Mouse (Mus musculus): Measurements from ENCODE around the gene Csf2ra. TPM values are rescaled to one million over a fixed set of nuclear protein-coding genes. Genes with fewer than 3 reads are reported as not detected.
"Not testable (repeated sequence)": the region's sequence is repeated elsewhere in the genome, so short reads cannot be mapped to it uniquely, and the experiment has no call there.

Gene Csf2ra
- polyA plus RNA-seq, 1 experiment: 18.3 TPM

DNA sequence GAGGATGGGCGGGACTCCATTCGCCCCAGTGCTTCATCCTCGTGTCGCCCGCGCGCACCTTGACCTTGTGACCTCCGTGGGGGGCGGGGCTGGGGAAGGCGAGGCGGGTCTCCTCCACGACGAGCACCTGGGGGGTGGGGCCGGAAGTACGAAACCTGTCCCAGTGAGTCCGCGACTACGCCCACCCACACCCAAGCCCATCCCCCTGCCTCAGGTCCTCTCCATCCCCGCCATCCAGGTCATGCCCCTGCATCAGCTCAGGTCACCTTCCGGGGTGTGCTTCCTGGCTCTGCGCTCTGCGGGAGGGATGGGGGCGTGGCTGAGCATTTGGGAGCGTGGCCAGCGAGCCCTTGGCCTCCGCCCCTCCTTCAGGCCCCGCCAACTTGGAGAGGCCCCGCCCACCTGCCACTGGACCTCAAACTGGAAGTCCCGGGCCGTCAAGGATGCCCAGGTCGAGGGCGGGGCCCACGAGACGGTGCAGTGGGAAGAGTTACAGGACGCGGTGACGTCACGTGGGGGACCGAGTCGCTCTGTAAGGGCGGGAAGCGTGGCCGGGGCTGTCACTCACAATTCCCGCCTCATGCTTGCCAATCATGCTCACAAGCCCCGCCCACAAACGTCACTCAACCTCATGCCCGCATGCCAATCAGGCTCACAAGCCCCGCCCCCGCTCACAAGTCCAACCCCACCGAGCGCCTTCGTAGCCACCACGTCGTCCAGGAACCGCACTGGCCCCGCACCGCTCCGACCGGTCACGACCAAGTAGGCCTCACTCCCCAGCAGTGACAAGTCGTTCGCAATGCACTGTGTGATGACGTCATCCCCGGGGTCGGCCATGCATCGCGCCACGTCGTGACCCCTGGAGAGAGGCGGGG is 2.5 kb downstream of the Csf2ra start:
- no peaks in the 10 kb centered on the region for H3K9me3 ChIP-seq (replicated peaks; ENCODE audit: control insufficient read depth, insufficient read depth, low read length, poor library complexity, severe bottlenecking)
- H3K9ac ChIP-seq (ENCODE audit: low read depth, poor library complexity, severe bottlenecking): peak overlapping the region; percentile 48
- no peaks in the 10 kb centered on the region for H3K4me1 ChIP-seq (ENCODE audit: control insufficient read depth, insufficient read depth, low read length)
- H3K36me3 ChIP-seq (ENCODE audit: control insufficient read depth, insufficient read depth, low read length, poor library complexity, severe bottlenecking): no peaks in the 10 kb centered on the region
- TF ChIP-seq CTCF (IDR thresholded peaks at IDR 0.05; ENCODE audit: low read depth, low read length) (no peak), EP300 (IDR thresholded peaks at IDR 0.05; ENCODE audit: insufficient read depth, low read depth, low read length) (peak; percentile 78; the same call in 1 of the 2 replicates)
- H3K27me3 ChIP-seq (ENCODE audit: control insufficient read depth, insufficient read depth, low read length, poor library complexity, severe bottlenecking): no peaks in the 10 kb centered on the region
- H3K27ac ChIP-seq (ENCODE audit: insufficient read depth, low read length): peak overlapping the region; percentile 71
- peak overlapping the region; percentile 76 for H3K4me3 ChIP-seq (ENCODE audit: low read depth, low read length)

DNA sequence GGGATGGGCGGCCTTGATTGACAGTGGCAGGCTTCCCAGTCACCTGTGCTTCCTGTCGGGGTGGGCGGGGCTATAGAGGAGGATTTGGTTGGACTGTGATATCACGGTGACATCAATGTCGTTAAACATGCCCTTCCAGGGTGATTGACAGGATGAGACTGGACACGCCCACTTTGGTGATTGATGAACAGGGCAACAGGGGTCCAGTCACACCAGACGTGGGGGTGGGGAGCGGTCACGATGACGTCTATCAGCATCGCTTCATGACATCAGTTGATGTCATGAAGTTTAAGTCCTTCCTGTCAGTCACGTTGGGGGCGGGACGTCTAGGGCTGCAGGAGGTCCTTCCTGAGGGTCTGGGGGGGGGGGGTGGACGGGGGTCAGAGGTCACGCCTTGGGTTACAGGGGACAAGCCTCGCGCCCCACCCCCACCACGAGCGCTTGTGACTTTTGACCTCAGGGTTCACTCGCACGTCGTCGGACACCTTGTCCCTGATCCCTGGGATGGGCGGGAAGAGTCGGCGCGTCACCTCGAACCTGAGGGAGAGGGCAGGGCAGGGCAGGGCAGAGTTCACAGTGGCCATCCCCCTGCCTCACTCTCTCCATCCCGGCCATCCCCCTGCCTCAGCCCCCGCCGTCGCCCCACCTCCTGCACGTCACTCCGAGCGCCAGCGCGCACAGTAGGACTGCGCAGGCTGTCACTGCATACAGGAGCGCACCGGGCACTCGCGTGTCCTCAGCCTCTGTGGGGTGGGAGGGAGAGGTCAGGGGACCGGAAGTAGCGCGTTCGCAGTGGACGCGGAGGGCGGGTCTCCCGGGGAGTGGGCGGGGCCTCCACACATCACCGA is 3.3 kb downstream of the Csf2ra start:
- Histone ChIP-seq H3K27ac (ENCODE audit: insufficient read depth, low read length) (peak overlapping the region; percentile 23; the same call in 1 of the 2 replicates), H3K9me3 (replicated peaks; ENCODE audit: control insufficient read depth, insufficient read depth, low read length, poor library complexity, severe bottlenecking) (no peaks in the 10 kb centered on the region), H3K9ac (ENCODE audit: low read depth, poor library complexity, severe bottlenecking) (peak overlapping the region; percentile 48), H3K4me1 (ENCODE audit: control insufficient read depth, insufficient read depth, low read length) (no peaks in the 10 kb centered on the region), H3K4me3 (ENCODE audit: low read depth, low read length) (peak overlapping the region; percentile 76), H3K27me3 (ENCODE audit: control insufficient read depth, insufficient read depth, low read length, poor library complexity, severe bottlenecking) (no peaks in the 10 kb centered on the region), H3K36me3 (ENCODE audit: control insufficient read depth, insufficient read depth, low read length, poor library complexity, severe bottlenecking) (no peaks in the 10 kb centered on the region)
- TF ChIP-seq POLR2A (IDR thresholded peaks at IDR 0.05; ENCODE audit: insufficient read depth, low read length) (no peak), EP300 (IDR thresholded peaks at IDR 0.05; ENCODE audit: insufficient read depth, low read depth, low read length) (no peak), CTCF (IDR thresholded peaks at IDR 0.05; ENCODE audit: low read depth, low read length) (no peak)

DNA sequence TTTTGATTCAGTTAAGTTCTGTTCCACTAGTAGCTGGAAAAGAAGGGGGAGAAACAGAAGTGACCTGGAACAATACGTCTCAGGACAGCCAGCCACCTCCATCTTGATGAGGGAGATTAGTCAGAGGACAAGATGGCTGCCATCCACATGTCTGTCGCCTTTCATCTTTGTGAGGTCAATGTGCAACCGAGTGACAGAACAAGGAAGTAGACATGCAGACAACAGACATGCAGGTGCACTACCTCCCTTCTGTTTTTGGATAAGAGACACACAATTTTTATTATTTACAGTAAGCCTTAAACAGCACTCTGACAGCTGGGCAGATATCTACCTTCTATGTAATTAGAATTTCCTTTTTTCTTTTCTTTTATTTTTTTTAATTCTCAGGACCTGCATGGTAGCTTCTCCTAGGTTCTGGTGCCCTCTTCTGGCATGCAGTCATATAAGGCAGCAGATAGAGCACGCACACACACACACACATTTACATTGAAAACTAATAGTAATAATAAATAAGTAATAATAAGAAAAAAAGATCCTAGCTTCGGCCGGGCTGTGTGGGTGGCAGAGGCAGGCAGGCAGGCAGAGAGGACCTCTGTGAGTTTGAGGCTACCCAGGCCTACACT is 4.4 kb downstream of the Csf2ra start:
- H3K4me1 ChIP-seq (ENCODE audit: control insufficient read depth, insufficient read depth, low read length): no peaks in the 10 kb centered on the region
- no peaks in the 10 kb centered on the region for H3K27me3 ChIP-seq (ENCODE audit: control insufficient read depth, insufficient read depth, low read length, poor library complexity, severe bottlenecking)
- H3K27ac ChIP-seq (ENCODE audit: insufficient read depth, low read length): no peak overlapping the region
- H3K9ac ChIP-seq (ENCODE audit: low read depth, poor library complexity, severe bottlenecking): no peak overlapping the region
- H3K4me3 ChIP-seq (ENCODE audit: low read depth, low read length): no peak overlapping the region
- no peaks in the 10 kb centered on the region for H3K9me3 ChIP-seq (replicated peaks; ENCODE audit: control insufficient read depth, insufficient read depth, low read length, poor library complexity, severe bottlenecking)
- no peaks in the 10 kb centered on the region for H3K36me3 ChIP-seq (ENCODE audit: control insufficient read depth, insufficient read depth, low read length, poor library complexity, severe bottlenecking)
- TF ChIP-seq CTCF (IDR thresholded peaks at IDR 0.05; ENCODE audit: low read depth, low read length) (no peak), POLR2A (IDR thresholded peaks at IDR 0.05; ENCODE audit: insufficient read depth, low read length) (no peak), EP300 (IDR thresholded peaks at IDR 0.05; ENCODE audit: insufficient read depth, low read depth, low read length) (no peak)

GRCm38 (mm10) chr19:61207506-61207905 is 20.7 kb downstream of the Csf2ra start:
- not testable (repeated sequence) for H3K9me3 ChIP-seq (replicated peaks; ENCODE audit: control insufficient read depth, insufficient read depth, low read length, poor library complexity, severe bottlenecking); H3K9ac ChIP-seq (ENCODE audit: low read depth, poor library complexity, severe bottlenecking); H3K36me3 ChIP-seq (ENCODE audit: control insufficient read depth, insufficient read depth, low read length, poor library complexity, severe bottlenecking); H3K27ac ChIP-seq (ENCODE audit: insufficient read depth, low read length); H3K27me3 ChIP-seq (ENCODE audit: control insufficient read depth, insufficient read depth, low read length, poor library complexity, severe bottlenecking); H3K4me1 ChIP-seq (ENCODE audit: control insufficient read depth, insufficient read depth, low read length); H3K4me3 ChIP-seq (ENCODE audit: low read depth, low read length)

DNA sequence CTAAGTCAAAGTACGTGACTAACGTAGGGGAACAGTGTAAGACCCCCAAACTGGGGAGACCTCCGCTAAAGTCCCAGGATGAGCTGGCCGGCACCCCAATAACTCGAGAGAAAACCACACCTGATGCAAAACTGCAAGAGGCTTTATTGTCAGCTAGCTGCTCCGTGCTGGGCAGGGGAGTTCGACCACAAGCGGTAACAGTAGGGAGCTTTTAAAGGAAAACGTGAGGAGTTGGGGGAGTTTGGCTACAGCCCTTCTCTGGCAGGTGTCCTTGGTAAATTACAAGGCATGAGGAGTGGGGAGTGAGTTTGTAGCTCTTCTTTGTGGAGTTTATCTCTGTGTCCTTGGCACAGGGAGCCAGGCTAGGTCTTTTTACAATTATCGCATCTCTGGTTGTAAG is 28.4 kb downstream of the Csf2ra start:
- no peaks in the 10 kb centered on the region for H3K9me3 ChIP-seq (replicated peaks; ENCODE audit: control insufficient read depth, insufficient read depth, low read length, poor library complexity, severe bottlenecking)
- no peaks in the 10 kb centered on the region for H3K36me3 ChIP-seq (ENCODE audit: control insufficient read depth, insufficient read depth, low read length, poor library complexity, severe bottlenecking)
- no peaks in the 10 kb centered on the region for H3K4me1 ChIP-seq (ENCODE audit: control insufficient read depth, insufficient read depth, low read length)
- H3K4me3 ChIP-seq (ENCODE audit: low read depth, low read length): no peak overlapping the region
- TF ChIP-seq CTCF (IDR thresholded peaks at IDR 0.05; ENCODE audit: low read depth, low read length): no peak
- no peak for TF ChIP-seq POLR2A (IDR thresholded peaks at IDR 0.05; ENCODE audit: insufficient read depth, low read length)
- TF ChIP-seq EP300 (IDR thresholded peaks at IDR 0.05; ENCODE audit: insufficient read depth, low read depth, low read length): no peak
- no peak overlapping the region for H3K9ac ChIP-seq (ENCODE audit: low read depth, poor library complexity, severe bottlenecking)
- no peaks in the 10 kb centered on the region for H3K27me3 ChIP-seq (ENCODE audit: control insufficient read depth, insufficient read depth, low read length, poor library complexity, severe bottlenecking)
- no peak overlapping the region for H3K27ac ChIP-seq (ENCODE audit: insufficient read depth, low read length)

Measured in ES-Bruce4 (cell line).